ENCODE assay signal across 8 mouse cellular contexts in the genomic region with DNA sequence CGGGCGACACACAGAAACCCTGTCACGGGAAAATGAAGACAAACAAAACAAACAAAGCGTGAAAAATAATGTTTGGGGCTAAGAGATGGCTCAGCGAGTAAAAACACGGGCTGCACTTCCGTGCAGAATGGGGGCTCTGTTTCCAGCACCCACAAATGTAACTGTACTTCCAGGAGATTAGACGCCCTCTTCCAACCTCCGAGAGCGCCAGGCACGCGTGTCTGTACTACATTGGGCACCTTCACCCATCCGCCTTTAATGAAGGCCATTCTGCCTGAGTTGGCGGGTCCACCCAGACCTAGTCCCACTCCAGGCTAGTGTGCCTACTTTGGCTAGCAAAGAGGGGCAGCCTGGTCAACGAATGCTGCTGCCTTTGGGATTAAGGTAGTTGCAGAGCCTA. TPM values are rescaled to one million over a fixed set of nuclear protein-coding genes. Genes with fewer than 3 reads are reported as not detected.
A peak's percentile ranks its signal among the peaks of the same experiment; 100 is the strongest.
DNase-seq lines count a peak whose midpoint lies in the region; ATAC-seq and TF ChIP-seq lines count a peak whose summit lies in the region.

No protein-coding gene starts in this region.

- H3K27ac ChIP-seq in heart, embryonic 14.5 days (replicated peaks in 1 of 2; ENCODE audit: control insufficient read depth in 1 of 2, insufficient read depth in 1 of 2, low read depth in 2 of 2, low read length in 2 of 2) = peak overlapping the region in 1 of 2 experiments; percentile 99; a peak in 2 of 4 replicates
- H3K27ac ChIP-seq in forebrain, postnatal 0 days (ENCODE audit: low read depth, low read length) = peak overlapping the region; percentile 99
- 0 out of 2 replicates have a peak overlapping the region, but pooled peaks have one; percentile 27 for H3K27ac ChIP-seq in macrophage

- H3K9me3 ChIP-seq in heart, embryonic 14.5 days (ENCODE audit: control insufficient read depth, low read length) = no peaks in the 10 kb centered on the region
- H3K9me3 ChIP-seq in G1E (replicated peaks) = peaks cover 3% of the 10 kb centered on the region
- H3K9me3 ChIP-seq in forebrain, postnatal 0 days (ENCODE audit: low read length) = no peaks in the 10 kb centered on the region

- peak overlapping the region; percentile 83 for H3K4me2 ChIP-seq in heart, embryonic 14.5 days (ENCODE audit: low read length)
- peak overlapping the region; percentile 68 for H3K4me2 ChIP-seq in forebrain, postnatal 0 days (ENCODE audit: low read depth)

- H3K79me2 ChIP-seq in macrophage (ENCODE audit: inconsistent target) = no peaks in the 10 kb centered on the region

- H3K4me1 ChIP-seq in heart, embryonic 14.5 days (ENCODE audit: control insufficient read depth in 2 of 2, insufficient read depth in 2 of 2, low read length in 2 of 2) = peaks cover 8 to 15% of the 10 kb centered on the region in 2 experiments
- peaks cover 20% of the 10 kb centered on the region for H3K4me1 ChIP-seq in G1E (ENCODE audit: insufficient read depth, low read depth, low read length)
- H3K4me1 ChIP-seq in forebrain, postnatal 0 days (ENCODE audit: insufficient read depth) = peaks cover 10% of the 10 kb centered on the region

- H3K9ac ChIP-seq in heart, embryonic 14.5 days (ENCODE audit: low read length) = peak overlapping the region; percentile 99
- peak overlapping the region; percentile 96 for H3K9ac ChIP-seq in forebrain, postnatal 0 days

- 71% methylated on average over 15 of the region's 15 CpGs for WGBS in heart, embryonic 14.5 days
- 62% methylated on average over 15 of the region's 15 CpGs for WGBS in forebrain, postnatal 0 days
- WGBS in macrophage (ENCODE audit: missing documents) = 76% methylated on average over 15 of the region's 15 CpGs

- ATAC-seq in heart, embryonic 14.5 days (ENCODE audit: insufficient number of reproducible peaks, insufficient read depth, low FRiP score, low read depth) = no peak
- ATAC-seq in G1E (ENCODE audit: extremely low read depth, insufficient number of reproducible peaks, low FRiP score, poor library complexity, severe bottlenecking) = no peak
- ATAC-seq in forebrain, postnatal 0 days = no peak
- ATAC-seq in granulocyte monocyte progenitor cell, adult 5-6 weeks (replicated peaks; ENCODE audit: poor library complexity, severe bottlenecking) = no peak

- no peaks in the 10 kb centered on the region for H3K27me3 ChIP-seq in heart, embryonic 14.5 days (ENCODE audit: control insufficient read depth, insufficient read depth, low read length)
- H3K27me3 ChIP-seq in G1E (ENCODE audit: insufficient read depth, low read length) = no peaks in the 10 kb centered on the region
- no peaks in the 10 kb centered on the region for H3K27me3 ChIP-seq in forebrain, postnatal 0 days (ENCODE audit: insufficient read depth, low read length)

- no peak for DNase-seq in heart, postnatal 4 days
- DNase-seq in G1E (ENCODE audit: low spot score) = no peak
- no peak for DNase-seq in forebrain, postnatal 0 days
- DNase-seq in embryo, embryonic 9.5 days (ENCODE audit: extremely low spot score) = no peak
- DNase-seq in lung, postnatal 25 days (ENCODE audit: low spot score) = no peak

- H3K36me3 ChIP-seq in heart, embryonic 14.5 days (ENCODE audit: control insufficient read depth, insufficient read depth, low read length) = no peaks in the 10 kb centered on the region
- H3K36me3 ChIP-seq in G1E (replicated peaks) (peaks cover 18% of the 10 kb centered on the region), macrophage (ENCODE audit: inconsistent target) (no peaks in the 10 kb centered on the region)
- no peaks in the 10 kb centered on the region for H3K36me3 ChIP-seq in forebrain, postnatal 0 days (ENCODE audit: insufficient read depth)

- no peak for TF ChIP-seq CTCF in G1E (IDR thresholded peaks at IDR 0.05; ENCODE audit: low read depth, low read length)
- no peak for TF ChIP-seq CTCF in forebrain, postnatal 0 days (IDR thresholded peaks at IDR 0.05; ENCODE audit: low read depth)

- peak overlapping the region; percentile 92 to 96 for H3K4me3 ChIP-seq in heart, embryonic 14.5 days (ENCODE audit: control insufficient read depth in 1 of 2, insufficient read depth in 1 of 2, low read depth in 1 of 2, low read length in 2 of 2)
- H3K4me3 ChIP-seq in G1E (ENCODE audit: low read depth, low read length) (peak overlapping the region; percentile 100), macrophage (ENCODE audit: inconsistent target) (peak overlapping the region; percentile 43)
- H3K4me3 ChIP-seq in forebrain, postnatal 0 days (ENCODE audit: low read depth, low read length) = peak overlapping the region; percentile 94

RNA-seq across cellular contexts. Expression of a gene that starts 0.8 kb away (rescaled TPM):
- 14.8 and 16.6 TPM in 2 replicates for polyA plus RNA-seq in heart, embryonic 14.5 days (2014; fragmentation: Nextera tagmentation; extraction: Ambion mirVana)
- 10 to 100 TPM in 1 of 2 experiments, 1 to 10 TPM in 1; 8.7 to 10.3 TPM for total RNA-seq in heart, postnatal 4 days (2021)
- total RNA-seq in G1E (2014; fragmentation: Nextera tagmentation) (3.5 and 4.0 TPM in 2 replicates), G1E (2017) (1.8 and 2.3 TPM in 2 replicates)
- polyA plus RNA-seq in G1E (2012) (7.3 and 7.6 TPM in 2 replicates), macrophage (2018) (0.80 to 2.0 TPM (median 1.1 TPM) in 3 replicates)
- 73.7 and 89.6 TPM in 2 replicates for total RNA-seq in forebrain, postnatal 0 days (2014; rRNA removed)
- 43.4 and 53.3 TPM in 2 replicates for polyA plus RNA-seq in forebrain, postnatal 0 days (2015; fragmentation: Nextera tagmentation; extraction: Ambion mirVana)
- total RNA-seq in macrophage (2018; cell fraction: chromatin; rRNA removed) = 10 to 100 TPM; 13.0 to 92.2 (median 42.9) TPM
- total RNA-seq in macrophage (2018; cell fraction: cytosol; rRNA removed) = 1 to 10 TPM in 15 of 26 experiments, under 1 TPM in 11; 0.47 to 5.8 (median 1.3) TPM
- total RNA-seq in macrophage (2018; cell fraction: nucleus; rRNA removed) = 10 to 100 TPM in 25 of 26 experiments, 1 to 10 TPM in 1; 7.9 to 62.1 (median 21.2) TPM
- total RNA-seq in granulocyte monocyte progenitor cell, adult 5-6 weeks (2014; fragmentation: Nextera tagmentation) = 4.3 and 6.1 TPM in 2 replicates
- total RNA-seq in granulocyte monocyte progenitor cell, adult 5-6 weeks (2017) = 2.5 and 4.7 TPM in 2 replicates

RNA-seq across cellular contexts. Expression of a gene that starts 14.3 kb away (rescaled TPM):
- polyA plus RNA-seq in heart, embryonic 14.5 days (2014; fragmentation: Nextera tagmentation; extraction: Ambion mirVana) = 21.9 and 22.9 TPM in 2 replicates
- 10 to 100 TPM; 51.4 to 54.7 TPM for total RNA-seq in heart, postnatal 4 days (2021)
- total RNA-seq in G1E (2014; fragmentation: Nextera tagmentation) (47.6 and 65.5 TPM in 2 replicates), G1E (2017) (34.9 and 104 TPM in 2 replicates)
- polyA plus RNA-seq in G1E (2012) (105 and 107 TPM in 2 replicates), macrophage (2018) (15.7 to 23.8 TPM (median 17.1 TPM) in 3 replicates)
- 252 and 296 TPM in 2 replicates for total RNA-seq in forebrain, postnatal 0 days (2014; rRNA removed)
- polyA plus RNA-seq in forebrain, postnatal 0 days (2015; fragmentation: Nextera tagmentation; extraction: Ambion mirVana) = 70.0 and 77.2 TPM in 2 replicates
- total RNA-seq in macrophage (2018; cell fraction: chromatin; rRNA removed) = 100 to 1,000 TPM in 9 of 26 experiments, 10 to 100 TPM in 15, 1 to 10 TPM in 2; 8.9 to 124 (median 81.9) TPM
- 10 to 100 TPM; 16.3 to 43.0 (median 25.8) TPM for total RNA-seq in macrophage (2018; cell fraction: cytosol; rRNA removed)
- total RNA-seq in macrophage (2018; cell fraction: nucleus; rRNA removed) = 10 to 100 TPM in 24 of 26 experiments, 1 to 10 TPM in 2; 8.8 to 85.5 (median 51.4) TPM
- total RNA-seq in granulocyte monocyte progenitor cell, adult 5-6 weeks (2014; fragmentation: Nextera tagmentation) = 9.2 and 10.5 TPM in 2 replicates
- total RNA-seq in granulocyte monocyte progenitor cell, adult 5-6 weeks (2017) = 5.8 and 6.4 TPM in 2 replicates

RNA-seq across cellular contexts. Expression of a gene that starts 16.5 kb away (rescaled TPM):
- polyA plus RNA-seq in heart, embryonic 14.5 days (2014; fragmentation: Nextera tagmentation; extraction: Ambion mirVana) = 87.4 and 99.3 TPM in 2 replicates
- 100 to 1,000 TPM; 132 to 137 TPM for total RNA-seq in heart, postnatal 4 days (2021)
- total RNA-seq in G1E (2014; fragmentation: Nextera tagmentation) (9.9 and 10.6 TPM in 2 replicates), G1E (2017) (1.8 and 3.1 TPM in 2 replicates)
- polyA plus RNA-seq in G1E (2012) (15.5 and 17.6 TPM in 2 replicates), macrophage (2018) (226 to 333 TPM (median 246 TPM) in 3 replicates)
- 126 and 138 TPM in 2 replicates for total RNA-seq in forebrain, postnatal 0 days (2014; rRNA removed)
- 45.2 and 52.8 TPM in 2 replicates for polyA plus RNA-seq in forebrain, postnatal 0 days (2015; fragmentation: Nextera tagmentation; extraction: Ambion mirVana)
- total RNA-seq in macrophage (2018; cell fraction: chromatin; rRNA removed) = 100 to 1,000 TPM in 21 of 26 experiments, 10 to 100 TPM in 5; 56.4 to 466 (median 272) TPM
- 100 to 1,000 TPM; 231 to 545 (median 345) TPM for total RNA-seq in macrophage (2018; cell fraction: cytosol; rRNA removed)
- total RNA-seq in macrophage (2018; cell fraction: nucleus; rRNA removed) = 100 to 1,000 TPM; 287 to 804 (median 490) TPM
- 19.1 and 23.4 TPM in 2 replicates for total RNA-seq in granulocyte monocyte progenitor cell, adult 5-6 weeks (2014; fragmentation: Nextera tagmentation)
- total RNA-seq in granulocyte monocyte progenitor cell, adult 5-6 weeks (2017) = 11.0 and 14.7 TPM in 2 replicates

RNA-seq across cellular contexts. Expression of a gene that starts 47.6 kb away (rescaled TPM):
- 2.5 and 3.2 TPM in 2 replicates for polyA plus RNA-seq in heart, embryonic 14.5 days (2014; fragmentation: Nextera tagmentation; extraction: Ambion mirVana)
- 1 to 10 TPM; 4.1 to 5.4 TPM for total RNA-seq in heart, postnatal 4 days (2021)
- total RNA-seq in G1E (2014; fragmentation: Nextera tagmentation) (not detected in 2 replicates), G1E (2017) (0.38 and 0.46 TPM in 2 replicates)
- polyA plus RNA-seq in G1E (2012) (0.07 TPM in 1 of 2 replicates, not detected in the other), macrophage (2018) (0.79 to 2.1 TPM (median 1.5 TPM) in 3 replicates)
- 35.2 and 35.8 TPM in 2 replicates for total RNA-seq in forebrain, postnatal 0 days (2014; rRNA removed)
- polyA plus RNA-seq in forebrain, postnatal 0 days (2015; fragmentation: Nextera tagmentation; extraction: Ambion mirVana) = 16.2 and 21.3 TPM in 2 replicates
- 10 to 100 TPM in 5 of 26 experiments, 1 to 10 TPM in 21; 2.3 to 40.1 (median 4.9) TPM for total RNA-seq in macrophage (2018; cell fraction: chromatin; rRNA removed)
- 1 to 10 TPM in 19 of 26 experiments, under 1 TPM in 7; 0.62 to 1.9 (median 1.3) TPM for total RNA-seq in macrophage (2018; cell fraction: cytosol; rRNA removed)
- total RNA-seq in macrophage (2018; cell fraction: nucleus; rRNA removed) = 10 to 100 TPM in 2 of 26 experiments, 1 to 10 TPM in 24; 1.5 to 17.6 (median 2.8) TPM
- total RNA-seq in granulocyte monocyte progenitor cell, adult 5-6 weeks (2014; fragmentation: Nextera tagmentation) = not detected in 2 replicates
- total RNA-seq in granulocyte monocyte progenitor cell, adult 5-6 weeks (2017) = not detected in 2 replicates

RNA-seq across cellular contexts. Expression of a gene that starts 56.6 kb away (rescaled TPM):
- polyA plus RNA-seq in heart, embryonic 14.5 days (2014; fragmentation: Nextera tagmentation; extraction: Ambion mirVana) = 21.0 and 23.0 TPM in 2 replicates
- 10 to 100 TPM; 28.8 to 28.9 TPM for total RNA-seq in heart, postnatal 4 days (2021)
- total RNA-seq in G1E (2014; fragmentation: Nextera tagmentation) = not detected in 2 replicates
- 0.16 TPM in 1 of 2 replicates, not detected in the other for total RNA-seq in G1E (2017)
- not detected in 2 replicates for polyA plus RNA-seq in G1E (2012)
- 1.8 and 3.4 TPM in 2 replicates for total RNA-seq in forebrain, postnatal 0 days (2014; rRNA removed)
- polyA plus RNA-seq in forebrain, postnatal 0 days (2015; fragmentation: Nextera tagmentation; extraction: Ambion mirVana) = 2.0 and 2.8 TPM in 2 replicates
- total RNA-seq in macrophage (2018; cell fraction: chromatin; rRNA removed) = 1 to 10 TPM in 1 of 26 experiments, under 1 TPM in 9, not detected in 16; 0.42 to 1.8 (median 0.62) TPM
- total RNA-seq in macrophage (2018; cell fraction: cytosol; rRNA removed) = under 1 TPM in 8 of 26 experiments, not detected in 18; 0.09 to 0.26 (median 0.14) TPM
- total RNA-seq in macrophage (2018; cell fraction: nucleus; rRNA removed) = under 1 TPM in 3 of 26 experiments, not detected in 23; 0.35 to 0.99 (median 0.47) TPM
- polyA plus RNA-seq in macrophage (2018) = 0.09 TPM in 1 of 3 replicates, not detected in the others
- not detected in 2 replicates for total RNA-seq in granulocyte monocyte progenitor cell, adult 5-6 weeks (2014; fragmentation: Nextera tagmentation)
- 0.93 TPM in 1 of 2 replicates, not detected in the other for total RNA-seq in granulocyte monocyte progenitor cell, adult 5-6 weeks (2017)

Comparison
In these comparisons a context has a peak if more than half of its experiments do, and no peak if none do; other contexts are left out.
1. H3K4me3 ChIP-seq: peak in every context shown above with its lines; median percentile 100 in G1E; 94 in heart, embryonic 14.5 days; 94 in forebrain, postnatal 0 days; 43 in macrophage.